Mouse (Mus musculus) forebrain, embryonic 16.5 days (tissue): ENCODE data around the gene Krt31. TPM values are rescaled to one million over a fixed set of nuclear protein-coding genes. Genes with fewer than 3 reads are reported as not detected.

ENCODE experiments used
- ATAC-seq: fragments of 200-750 bp; cut with Nextera tagmentation; 2 replicates; pipeline ENCODE4 v1.8.0; 2017; ENCODE audit warnings: mild to moderate bottlenecking, moderate library complexity
- H3K27ac ChIP-seq: fragments of 300-500 bp; sonication (generic); 2 replicates; pipeline ENCODE4 v1.5.1; 2014; ENCODE audit warnings: low read length, control low read depth
- H3K27me3 ChIP-seq: fragments of 300-500 bp; sonication (generic); replicated peaks from 2 replicates; pipeline ENCODE4 v1.6.1; 2014; ENCODE audit warnings: low read length; ENCODE audit not compliant: control insufficient read depth, insufficient read depth
- H3K36me3 ChIP-seq: fragments of 300-500 bp; sonication (generic); 2 replicates; pipeline ENCODE4 v1.6.1; 2014; ENCODE audit not compliant: control insufficient read depth, insufficient read depth
- H3K4me1 ChIP-seq: fragments of 300-500 bp; sonication (generic); replicated peaks from 2 replicates; pipeline ENCODE4 v1.6.1; 2014; ENCODE audit warnings: low read length; ENCODE audit not compliant: control insufficient read depth, insufficient read depth
- H3K4me2 ChIP-seq: fragments of 300-500 bp; sonication (generic); 2 replicates; pipeline ENCODE4 v1.6.1; 2014; ENCODE audit warnings: mild to moderate bottlenecking, low read length, control low read depth
- H3K4me3 ChIP-seq: fragments of 300-500 bp; sonication (generic); replicated peaks from 2 replicates; pipeline ENCODE4 v1.5.1; 2014; ENCODE audit warnings: mild to moderate bottlenecking, low read length, control low read depth
- H3K9ac ChIP-seq: fragments of 300-500 bp; sonication (generic); replicated peaks from 2 replicates; pipeline ENCODE4 v1.6.1; 2014; ENCODE audit warnings: low read depth, low read length, control low read depth
- H3K9me3 ChIP-seq: fragments of 300-500 bp; sonication (generic); 2 replicates; pipeline ENCODE4 v1.6.1; 2016; ENCODE audit warnings: low read length; ENCODE audit not compliant: control insufficient read depth
- WGBS: fragments of 180-500 bp; shearing (Covaris S2); extraction: QIAGEN DNeasy Blood & Tissue Kit; methylation state at CpG from one replicate; pipeline ENCODE4 v1.1.7; 2014; 5-methylcytosine and 5-hydroxymethylcytosine counted together
- polyA plus RNA-seq: library from polyadenylated mRNA; unstranded; fragments of >200 nt; fragmentation: Nextera tagmentation; extraction: Ambion mirVana; gene quantifications from 2 replicates; pipeline ENCODE4 v1.2.1, GENCODE M21; 2015

Gene Krt31
- polyA plus RNA-seq, 1 experiment from 2014 or later: not detected

GRCm38 (mm10) chr11:100055686-100056655 is 5.6 kb upstream of the Krt31 start:
- no peak overlapping the region for H3K27ac ChIP-seq
- no peak overlapping the region for H3K4me3 ChIP-seq
- 77% methylated on average over 9 of the region's 9 CpGs for WGBS
- no peaks in the 10 kb centered on the region for H3K4me1 ChIP-seq
- no peaks in the 10 kb centered on the region for H3K36me3 ChIP-seq
- H3K4me2 ChIP-seq: no peak overlapping the region
- no peak for ATAC-seq
- H3K9ac ChIP-seq: no peak overlapping the region
- H3K27me3 ChIP-seq: no peaks in the 10 kb centered on the region
- H3K9me3 ChIP-seq: no peaks in the 10 kb centered on the region

GRCm38 (mm10) chr11:100047193-100047592 is 3.2 kb downstream of the Krt31 start:
- Histone ChIP-seq H3K9me3 (no peaks in the 10 kb centered on the region), H3K4me2 (no peak overlapping the region), H3K9ac (no peak overlapping the region), H3K4me1 (no peaks in the 10 kb centered on the region), H3K27me3 (no peaks in the 10 kb centered on the region), H3K36me3 (no peaks in the 10 kb centered on the region), H3K4me3 (no peak overlapping the region), H3K27ac (no peak overlapping the region)
- no peak for ATAC-seq
- WGBS: 93% methylated on average over 2 of the region's 2 CpGs

GRCm38 (mm10) chr11:100046303-100046866 is 4.0 kb downstream of the Krt31 start:
- Histone ChIP-seq H3K4me2 (no peak overlapping the region), H3K27ac (no peak overlapping the region), H3K4me1 (no peaks in the 10 kb centered on the region), H3K4me3 (no peak overlapping the region), H3K9me3 (no peaks in the 10 kb centered on the region), H3K27me3 (no peaks in the 10 kb centered on the region), H3K9ac (no peak overlapping the region), H3K36me3 (no peaks in the 10 kb centered on the region)
- ATAC-seq: no peak
- WGBS: 87% methylated on average over 6 of the region's 6 CpGs

GRCm38 (mm10) chr11:100041454-100041853 is 8.9 kb downstream of the Krt31 start, which contains the start of gene Krt34:
Gene Krt34 (minus strand): TSS chr11:100041554.
- no peak for ATAC-seq
- H3K9ac ChIP-seq: no peak within 1 kb of the TSS
- H3K27me3 ChIP-seq: no peaks in the 10 kb centered on the region
- H3K27ac ChIP-seq: no peak within 1 kb of the TSS
- no peaks in the 10 kb centered on the region for H3K4me1 ChIP-seq
- H3K36me3 ChIP-seq: no peaks in the 10 kb centered on the region
- H3K9me3 ChIP-seq: no peaks in the 10 kb centered on the region
- H3K4me3 ChIP-seq: no peak within 1 kb of the TSS
- WGBS: 89% methylated on average over 6 of the region's 6 CpGs
- H3K4me2 ChIP-seq: no peak within 1 kb of the TSS

- no peak within 1 kb of the TSS for H3K4me2 ChIP-seq
- 88% methylated on average over 6 of the region's 6 CpGs for WGBS
- no peaks in the 10 kb centered on the region for H3K27me3 ChIP-seq
- no peak within 1 kb of the TSS for H3K4me3 ChIP-seq
- H3K9me3 ChIP-seq: no peaks in the 10 kb centered on the region
- H3K4me1 ChIP-seq: no peaks in the 10 kb centered on the region
- no peak for ATAC-seq
- no peaks in the 10 kb centered on the region for H3K36me3 ChIP-seq
- H3K27ac ChIP-seq: no peak within 1 kb of the TSS
- H3K9ac ChIP-seq: no peak within 1 kb of the TSS
Observed at GRCm38 (mm10) chr11:100029768-100030167, 20.6 kb downstream of the Krt31 start, which contains the start of gene Krt33b. Gene Krt33b (minus strand): TSS chr11:100029868.

- no peak overlapping the region for H3K4me2 ChIP-seq
- H3K27me3 ChIP-seq: no peaks in the 10 kb centered on the region
- H3K4me1 ChIP-seq: no peaks in the 10 kb centered on the region
- H3K27ac ChIP-seq: no peak overlapping the region
- no peak for ATAC-seq
- WGBS: 78% methylated on average over 5 of the region's 5 CpGs
- H3K4me3 ChIP-seq: no peak overlapping the region
- no peaks in the 10 kb centered on the region for H3K36me3 ChIP-seq
- H3K9ac ChIP-seq: no peak overlapping the region
- no peaks in the 10 kb centered on the region for H3K9me3 ChIP-seq
Observed at GRCm38 (mm10) chr11:100021438-100021837, 28.9 kb downstream of the Krt31 start.

GRCm38 (mm10) chr11:100019466-100019865 is 30.9 kb downstream of the Krt31 start:
- H3K4me2 ChIP-seq: no peak overlapping the region
- H3K9ac ChIP-seq: no peak overlapping the region
- H3K27me3 ChIP-seq: no peaks in the 10 kb centered on the region
- ATAC-seq: no peak
- 92% methylated on average over 1 of the region's 1 CpGs for whole genome bisulfite sequencing
- H3K4me1 ChIP-seq: no peaks in the 10 kb centered on the region
- no peak overlapping the region for H3K4me3 ChIP-seq
- no peaks in the 10 kb centered on the region for H3K36me3 ChIP-seq
- no peaks in the 10 kb centered on the region for H3K9me3 ChIP-seq
- H3K27ac ChIP-seq: no peak overlapping the region

GRCm38 (mm10) chr11:100016112-100016511 is 34.2 kb downstream of the Krt31 start, which contains the start of gene Krt33a:
Gene Krt33a (minus strand): TSS chr11:100016212.
- H3K9ac ChIP-seq: no peak within 1 kb of the TSS
- WGBS: 81% methylated on average over 4 of the region's 4 CpGs
- H3K4me1 ChIP-seq: no peaks in the 10 kb centered on the region
- H3K4me2 ChIP-seq: no peak within 1 kb of the TSS
- H3K36me3 ChIP-seq: no peaks in the 10 kb centered on the region
- H3K4me3 ChIP-seq: no peak within 1 kb of the TSS
- H3K27ac ChIP-seq: no peak within 1 kb of the TSS
- no peak for ATAC-seq
- no peaks in the 10 kb centered on the region for H3K9me3 ChIP-seq
- no peaks in the 10 kb centered on the region for H3K27me3 ChIP-seq

- Histone ChIP-seq H3K4me3 (no peak overlapping the region), H3K4me2 (no peak overlapping the region), H3K9me3 (no peaks in the 10 kb centered on the region), H3K27me3 (no peaks in the 10 kb centered on the region), H3K36me3 (no peaks in the 10 kb centered on the region), H3K27ac (no peak overlapping the region), H3K9ac (no peak overlapping the region), H3K4me1 (no peaks in the 10 kb centered on the region)
- no peak for ATAC-seq
- WGBS: 60% methylated on average over 4 of the region's 4 CpGs
Observed at GRCm38 (mm10) chr11:100013691-100014171, 36.6 kb downstream of the Krt31 start.
